ENCODE assay signal across 8 mouse cellular contexts in genomic region chrX:137049425-137050225, GRCm38 (mm10). TPM values are rescaled to one million over a fixed set of nuclear protein-coding genes. Genes with fewer than 3 reads are reported as not detected.
DNase-seq lines count a peak whose midpoint lies in the region; ATAC-seq and TF ChIP-seq lines count a peak whose summit lies in the region.

Gene Fam199x, plus strand, starts transcription at chrX:137049594.

- peak; percentile 79 for DNase-seq in A20 (ENCODE audit: low read depth, low spot score)
- peak; percentile 47 to 53 for DNase-seq in adrenal gland, postnatal 4 days (ENCODE audit: low spot score in 2 of 2)
- DNase-seq in embryonic facial prominence, embryonic 14.5 days (ENCODE audit: low spot score) = peak; percentile 82
- DNase-seq in heart, adult 8-10 months (ENCODE audit: low spot score) = peak; percentile 72
- peak; percentile 80 for DNase-seq in kidney, adult 9 months
- DNase-seq in liver, embryonic 11.5 days (ENCODE audit: low spot score) = peak; percentile 63
- DNase-seq in spleen, postnatal 4 days (ENCODE audit: low spot score in 2 of 2) = peak; percentile 76 to 88

- peak within 1 kb of the TSS; percentile 73 for H3K9ac ChIP-seq in embryonic facial prominence, embryonic 14.5 days (ENCODE audit: low read depth, low read length)
- peak within 1 kb of the TSS; percentile 64 for H3K9ac ChIP-seq in liver, embryonic 11.5 days (ENCODE audit: low read depth, low read length)

- H3K79me2 ChIP-seq in myocyte (ENCODE audit: control insufficient read depth, insufficient read depth) = no peaks in the 10 kb centered on the region

- H3K27ac ChIP-seq in embryonic facial prominence, embryonic 14.5 days (replicated peaks; ENCODE audit: low read depth, low read length) = no peak within 1 kb of the TSS
- H3K27ac ChIP-seq in liver, embryonic 11.5 days (ENCODE audit: low read depth, low read length) = no peak within 1 kb of the TSS

- peaks cover 3% of the 10 kb centered on the region; the same call in 1 of the 2 replicates for H3K4me1 ChIP-seq in embryonic facial prominence, embryonic 14.5 days (ENCODE audit: control insufficient read depth, insufficient read depth, low read length)
- no peaks in the 10 kb centered on the region for H3K4me1 ChIP-seq in liver, embryonic 11.5 days (replicated peaks; ENCODE audit: control insufficient read depth, insufficient read depth, low read length)

- peak; percentile 98 for ATAC-seq in embryonic facial prominence, embryonic 14.5 days (ENCODE audit: low read depth)
- ATAC-seq in liver, embryonic 11.5 days (replicated peaks; ENCODE audit: low FRiP score) = peak; percentile 95

- TF ChIP-seq POLR2A in myocyte (IDR thresholded peaks at IDR 0.05; ENCODE audit: insufficient read length, low read depth) = peak; percentile 60

- H3K36me3 ChIP-seq in embryonic facial prominence, embryonic 14.5 days (ENCODE audit: control insufficient read depth, insufficient read depth, low read length) = no peaks in the 10 kb centered on the region
- no peaks in the 10 kb centered on the region for H3K36me3 ChIP-seq in liver, embryonic 11.5 days (ENCODE audit: control insufficient read depth, insufficient read depth, low read length)
- H3K36me3 ChIP-seq in myocyte (ENCODE audit: control insufficient read depth, insufficient read depth) = no peaks in the 10 kb centered on the region

- no peak within 1 kb of the TSS for H3ac ChIP-seq in myocyte (ENCODE audit: control insufficient read depth, insufficient read length)

- H3K9me3 ChIP-seq in embryonic facial prominence, embryonic 14.5 days (ENCODE audit: control insufficient read depth, low read length) = no peaks in the 10 kb centered on the region
- no peaks in the 10 kb centered on the region for H3K9me3 ChIP-seq in liver, embryonic 11.5 days (ENCODE audit: control insufficient read depth, low read length)

- peak within 1 kb of the TSS; percentile 63 for H3K4me3 ChIP-seq in embryonic facial prominence, embryonic 14.5 days (ENCODE audit: low read depth, low read length)
- peak within 1 kb of the TSS; percentile 65 for H3K4me3 ChIP-seq in liver, embryonic 11.5 days (ENCODE audit: low read depth, low read length)
- H3K4me3 ChIP-seq in myocyte = peak within 1 kb of the TSS; percentile 36

- H3K27me3 ChIP-seq in embryonic facial prominence, embryonic 14.5 days (replicated peaks; ENCODE audit: control insufficient read depth, insufficient read depth, low read length) = peaks cover 10% of the 10 kb centered on the region
- H3K27me3 ChIP-seq in liver, embryonic 11.5 days (replicated peaks; ENCODE audit: control insufficient read depth, insufficient read depth, low read length) = peaks cover 8% of the 10 kb centered on the region; the same call in 1 of the 2 replicates
- no peaks in the 10 kb centered on the region for H3K27me3 ChIP-seq in myocyte (ENCODE audit: control insufficient read depth, insufficient read depth, insufficient read length)

- H3K4me2 ChIP-seq in embryonic facial prominence, embryonic 14.5 days (ENCODE audit: low read depth, low read length) = peak within 1 kb of the TSS; percentile 67
- peak within 1 kb of the TSS; percentile 64 for H3K4me2 ChIP-seq in liver, embryonic 11.5 days
- peak within 1 kb of the TSS; percentile 64 for H3K4me2 ChIP-seq in myocyte (ENCODE audit: low read depth)

- 21% methylated on average over 9 of the region's 62 CpGs for WGBS in embryonic facial prominence, embryonic 14.5 days
- 12% methylated on average over 51 of the region's 62 CpGs for WGBS in liver, embryonic 11.5 days

TF ChIP-seq in myocyte, 11 proteins besides CTCF, POLR2A, EP300 and RAD21:
- TF ChIP-seq TCF3 (IDR thresholded peaks at IDR 0.05; ENCODE audit: insufficient read length, low read depth) = no peak
- no peak for TF ChIP-seq CEBPB (IDR thresholded peaks at IDR 0.05; ENCODE audit: insufficient read depth, poor library complexity, severe bottlenecking)
- peak; percentile 12 for TF ChIP-seq POLR2AphosphoS2 (IDR thresholded peaks at IDR 0.05; ENCODE audit: insufficient read length, low read depth)
- TF ChIP-seq SRF (IDR thresholded peaks at IDR 0.05; ENCODE audit: control insufficient read depth, insufficient read length, low read depth) = no peak
- no peak for TF ChIP-seq MAX (IDR thresholded peaks at IDR 0.05; ENCODE audit: low read depth)
- no peak for TF ChIP-seq USF1 (IDR thresholded peaks at IDR 0.05; ENCODE audit: low read depth)

RNA-seq across cellular contexts. Expression of gene Fam199x, which starts in this region (rescaled TPM):
- total RNA-seq in adrenal gland, postnatal 4 days (2021) = 10 to 100 TPM in 1 of 2 experiments, 1 to 10 TPM in 1; 9.3 to 10.4 TPM
- polyA plus RNA-seq in embryonic facial prominence, embryonic 14.5 days (2014; fragmentation: Nextera tagmentation; extraction: Ambion mirVana) = 7.5 TPM in 2 replicates
- total RNA-seq in heart, adult 8-10 months (2022) = 1 to 10 TPM; 3.5 to 5.5 (median 4.2) TPM
- polyA plus RNA-seq in liver, embryonic 11.5 days (2014; fragmentation: Nextera tagmentation; extraction: Ambion mirVana) = 4.2 and 4.9 TPM in 2 replicates
- polyA plus RNA-seq in myocyte (2012; fragmentation: generic; extraction: Trizol) = 0.44 TPM
